Mouse (Mus musculus): ENCODE results near the gene Bbip1. TPM values are rescaled to one million over a fixed set of nuclear protein-coding genes. Genes with fewer than 3 reads are reported as not detected.

Gene Bbip1
- polyA plus RNA-seq, 1 experiment from 2014 or later: 170 TPM

GRCm38 (mm10) chr19:53889555-53889954, 54.9 kb downstream of the Bbip1 start:
- WGBS: 84% methylated on average over 5 of the region's 5 CpGs
- H3K4me2 ChIP-seq (ENCODE audit: low read depth, low read length): no peak overlapping the region

GRCm38 (mm10) chr19:53888331-53888730, 56.1 kb downstream of the Bbip1 start:
- no peaks in the 10 kb centered on the region for H3K9me3 ChIP-seq (ENCODE audit: control insufficient read depth, low read length)
- no peaks in the 10 kb centered on the region for H3K4me1 ChIP-seq (ENCODE audit: control insufficient read depth, insufficient read depth, low read length)
- no peak overlapping the region for H3K4me3 ChIP-seq (ENCODE audit: low read depth, low read length)
- no peaks in the 10 kb centered on the region for H3K27me3 ChIP-seq (ENCODE audit: control insufficient read depth, insufficient read depth, low read length)
- H3K27ac ChIP-seq (ENCODE audit: low read depth, low read length): no peak overlapping the region
- no peak overlapping the region for H3K4me2 ChIP-seq (ENCODE audit: low read depth, low read length)
- no peak for ATAC-seq (ENCODE audit: low read depth)
- no peak overlapping the region for H3K9ac ChIP-seq (replicated peaks; ENCODE audit: low read depth, low read length)
- no peaks in the 10 kb centered on the region for H3K36me3 ChIP-seq (ENCODE audit: control insufficient read depth, insufficient read depth, low read length)
- WGBS: 83% methylated on average over 9 of the region's 9 CpGs

More at GRCm38 (mm10) chr19:53889555-53889954, 54.9 kb downstream of the Bbip1 start:
- no peak for ATAC-seq (ENCODE audit: low read depth)
- Histone ChIP-seq H3K9ac (replicated peaks; ENCODE audit: low read depth, low read length) (no peak overlapping the region), H3K27me3 (ENCODE audit: control insufficient read depth, insufficient read depth, low read length) (no peaks in the 10 kb centered on the region), H3K4me3 (ENCODE audit: low read depth, low read length) (no peak overlapping the region), H3K9me3 (ENCODE audit: control insufficient read depth, low read length) (no peaks in the 10 kb centered on the region), H3K27ac (ENCODE audit: low read depth, low read length) (no peak overlapping the region), H3K4me1 (ENCODE audit: control insufficient read depth, insufficient read depth, low read length) (no peaks in the 10 kb centered on the region), H3K36me3 (ENCODE audit: control insufficient read depth, insufficient read depth, low read length) (no peaks in the 10 kb centered on the region)

DNA sequence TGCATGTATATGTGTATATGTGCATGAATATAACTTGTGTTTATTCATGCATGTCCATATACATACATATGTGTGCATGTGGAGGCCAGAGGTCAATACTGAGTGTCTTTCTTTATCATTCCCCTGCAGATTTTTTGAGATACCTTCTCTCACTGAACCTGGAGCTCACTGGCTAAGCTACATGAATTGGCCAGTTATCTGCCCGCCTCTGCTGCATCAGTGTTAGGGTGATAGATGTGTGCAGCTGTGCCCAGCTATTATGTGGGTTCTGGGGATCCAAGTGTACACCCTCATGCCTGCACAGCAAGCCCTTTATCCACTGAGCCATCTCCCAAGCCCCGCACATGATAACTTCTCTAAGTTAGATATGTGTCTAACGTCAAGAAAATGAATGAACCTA, 56.6 kb downstream of the Bbip1 start:
- H3K4me3 ChIP-seq (ENCODE audit: low read depth, low read length): no peak overlapping the region
- H3K27me3 ChIP-seq (ENCODE audit: control insufficient read depth, insufficient read depth, low read length): no peaks in the 10 kb centered on the region
- no peak overlapping the region for H3K27ac ChIP-seq (ENCODE audit: low read depth, low read length)
- no peak for ATAC-seq (ENCODE audit: low read depth)
- 88% methylated on average over 3 of the region's 3 CpGs for WGBS
- no peak overlapping the region for H3K4me2 ChIP-seq (ENCODE audit: low read depth, low read length)
- no peak overlapping the region for H3K9ac ChIP-seq (replicated peaks; ENCODE audit: low read depth, low read length)
- H3K36me3 ChIP-seq (ENCODE audit: control insufficient read depth, insufficient read depth, low read length): no peaks in the 10 kb centered on the region
- no peaks in the 10 kb centered on the region for H3K9me3 ChIP-seq (ENCODE audit: control insufficient read depth, low read length)
- H3K4me1 ChIP-seq (ENCODE audit: control insufficient read depth, insufficient read depth, low read length): no peaks in the 10 kb centered on the region

GRCm38 (mm10) chr19:53886576-53887370, 57.7 kb downstream of the Bbip1 start:
- no peaks in the 10 kb centered on the region for H3K27me3 ChIP-seq (ENCODE audit: control insufficient read depth, insufficient read depth, low read length)
- no peak overlapping the region for H3K4me2 ChIP-seq (ENCODE audit: low read depth, low read length)
- H3K4me1 ChIP-seq (ENCODE audit: control insufficient read depth, insufficient read depth, low read length): no peaks in the 10 kb centered on the region
- H3K27ac ChIP-seq (ENCODE audit: low read depth, low read length): no peak overlapping the region
- no peaks in the 10 kb centered on the region for H3K9me3 ChIP-seq (ENCODE audit: control insufficient read depth, low read length)
- no peak overlapping the region for H3K4me3 ChIP-seq (ENCODE audit: low read depth, low read length)
- H3K9ac ChIP-seq (replicated peaks; ENCODE audit: low read depth, low read length): no peak overlapping the region
- H3K36me3 ChIP-seq (ENCODE audit: control insufficient read depth, insufficient read depth, low read length): no peaks in the 10 kb centered on the region
- 94% methylated on average over 10 of the region's 10 CpGs for WGBS
- ATAC-seq (ENCODE audit: low read depth): no peak

GRCm38 (mm10) chr19:53885450-53885849, 59.0 kb downstream of the Bbip1 start:
- Histone ChIP-seq H3K4me2 (ENCODE audit: low read depth, low read length) (no peak overlapping the region), H3K27me3 (ENCODE audit: control insufficient read depth, insufficient read depth, low read length) (no peaks in the 10 kb centered on the region), H3K27ac (ENCODE audit: low read depth, low read length) (no peak overlapping the region), H3K9me3 (ENCODE audit: control insufficient read depth, low read length) (no peaks in the 10 kb centered on the region), H3K36me3 (ENCODE audit: control insufficient read depth, insufficient read depth, low read length) (no peaks in the 10 kb centered on the region), H3K4me3 (ENCODE audit: low read depth, low read length) (no peak overlapping the region), H3K4me1 (ENCODE audit: control insufficient read depth, insufficient read depth, low read length) (no peaks in the 10 kb centered on the region), H3K9ac (replicated peaks; ENCODE audit: low read depth, low read length) (no peak overlapping the region)
- WGBS: 47% methylated on average over 10 of the region's 10 CpGs
- no peak for ATAC-seq (ENCODE audit: low read depth)

DNA sequence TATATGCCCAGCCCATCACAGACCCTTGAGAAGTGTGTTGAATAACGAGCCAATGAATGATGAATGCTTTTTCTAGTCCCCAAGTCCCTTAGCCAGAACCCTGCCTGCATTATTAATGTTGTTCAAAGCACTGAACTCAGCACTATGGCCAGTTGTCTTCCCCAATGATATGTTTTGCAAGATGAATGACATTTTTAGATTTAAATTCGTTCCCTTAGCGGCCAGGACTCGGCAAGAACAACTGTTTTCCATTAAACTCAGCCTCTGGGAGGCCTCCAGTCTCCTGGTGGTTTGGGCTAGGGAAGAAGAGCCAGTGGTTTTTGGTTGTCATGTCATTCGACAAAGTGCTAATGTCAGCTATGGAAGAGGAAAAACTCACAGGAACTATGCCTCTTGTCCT, 62.6 kb downstream of the Bbip1 start:
- Histone ChIP-seq H3K9me3 (ENCODE audit: control insufficient read depth, low read length) (no peaks in the 10 kb centered on the region), H3K27ac (ENCODE audit: low read depth, low read length) (no peak overlapping the region), H3K9ac (replicated peaks; ENCODE audit: low read depth, low read length) (no peak overlapping the region), H3K36me3 (ENCODE audit: control insufficient read depth, insufficient read depth, low read length) (no peaks in the 10 kb centered on the region), H3K4me2 (ENCODE audit: low read depth, low read length) (no peak overlapping the region), H3K4me1 (ENCODE audit: control insufficient read depth, insufficient read depth, low read length) (no peaks in the 10 kb centered on the region), H3K4me3 (ENCODE audit: low read depth, low read length) (no peak overlapping the region), H3K27me3 (ENCODE audit: control insufficient read depth, insufficient read depth, low read length) (no peaks in the 10 kb centered on the region)
- ATAC-seq (ENCODE audit: low read depth): no peak
- 61% methylated on average over 5 of the region's 5 CpGs for WGBS

GRCm38 (mm10) chr19:53880460-53880859, 64.0 kb downstream of the Bbip1 start:
- Histone ChIP-seq H3K27ac (ENCODE audit: low read depth, low read length) (no peak overlapping the region), H3K4me1 (ENCODE audit: control insufficient read depth, insufficient read depth, low read length) (no peaks in the 10 kb centered on the region), H3K9me3 (ENCODE audit: control insufficient read depth, low read length) (no peaks in the 10 kb centered on the region), H3K9ac (replicated peaks; ENCODE audit: low read depth, low read length) (no peak overlapping the region), H3K36me3 (ENCODE audit: control insufficient read depth, insufficient read depth, low read length) (no peaks in the 10 kb centered on the region), H3K4me2 (ENCODE audit: low read depth, low read length) (no peak overlapping the region), H3K4me3 (ENCODE audit: low read depth, low read length) (no peak overlapping the region), H3K27me3 (ENCODE audit: control insufficient read depth, insufficient read depth, low read length) (no peaks in the 10 kb centered on the region)
- no peak for ATAC-seq (ENCODE audit: low read depth)
- 92% methylated on average over 1 of the region's 1 CpGs for WGBS

Other genes starting within 250 kb of the Bbip1 start
- 63.2 and 69.1 TPM in 2 replicates for gene Pdcd4, start 52.4 kb downstream of the Bbip1 start, polyA plus RNA-seq (2014; fragmentation: Nextera tagmentation; extraction: Ambion mirVana)
- gene Shoc2, start 321 bp downstream of the Bbip1 start, polyA plus RNA-seq (2014; fragmentation: Nextera tagmentation; extraction: Ambion mirVana): 81.5 and 85.2 TPM in 2 replicates
- 6.3 and 6.4 TPM in 2 replicates for gene Adra2a, start 99.5 kb upstream of the Bbip1 start, polyA plus RNA-seq (2014; fragmentation: Nextera tagmentation; extraction: Ambion mirVana)

All from neural tube, embryonic 14.5 days (tissue).